Mouse (Mus musculus): ENCODE data around the gene Rnase13. TPM values are rescaled to one million over a fixed set of nuclear protein-coding genes. Genes with fewer than 3 reads are reported as not detected.

The Rnase13 gene
- polyA plus RNA-seq, 1 experiment from 2014 or later, result not detected

Other genes with a start within 250 kb of the Rnase13 start
- gene Gm17079, start 227.3 kb downstream of the Rnase13 start, polyA plus RNA-seq (2015; fragmentation: Nextera tagmentation; extraction: Ambion mirVana), result not detected in 2 replicates
- not detected in 2 replicates for gene Gm5800, start 205.6 kb downstream of the Rnase13 start, polyA plus RNA-seq (2015; fragmentation: Nextera tagmentation; extraction: Ambion mirVana)
- gene Ang4, start 149.2 kb downstream of the Rnase13 start, polyA plus RNA-seq (2015; fragmentation: Nextera tagmentation; extraction: Ambion mirVana), result not detected in 2 replicates
- gene AY358078, start 122.7 kb downstream of the Rnase13 start, polyA plus RNA-seq (2015; fragmentation: Nextera tagmentation; extraction: Ambion mirVana), result not detected in 2 replicates
- not detected in 2 replicates for gene Ear6, start 69.1 kb downstream of the Rnase13 start, polyA plus RNA-seq (2015; fragmentation: Nextera tagmentation; extraction: Ambion mirVana)
- 54.7 and 60.3 TPM in 2 replicates for gene Mettl17, start 37.9 kb downstream of the Rnase13 start, polyA plus RNA-seq (2015; fragmentation: Nextera tagmentation; extraction: Ambion mirVana)
- 0.48 and 0.53 TPM in 2 replicates for gene Slc39a2, start 29.9 kb downstream of the Rnase13 start, polyA plus RNA-seq (2015; fragmentation: Nextera tagmentation; extraction: Ambion mirVana)
- gene Ndrg2, start 8.6 kb downstream of the Rnase13 start, polyA plus RNA-seq (2015; fragmentation: Nextera tagmentation; extraction: Ambion mirVana), result 39.0 and 46.3 TPM in 2 replicates
- gene Tppp2, start 4.3 kb downstream of the Rnase13 start, polyA plus RNA-seq (2015; fragmentation: Nextera tagmentation; extraction: Ambion mirVana), result not detected in 2 replicates
- gene Arhgef40, start 61.9 kb upstream of the Rnase13 start, polyA plus RNA-seq (2015; fragmentation: Nextera tagmentation; extraction: Ambion mirVana), result 86.1 and 105 TPM in 2 replicates
- 0.93 and 1.1 TPM in 2 replicates for gene Tmem253, start 92.9 kb upstream of the Rnase13 start, polyA plus RNA-seq (2015; fragmentation: Nextera tagmentation; extraction: Ambion mirVana)
- 38.5 and 43.8 TPM in 2 replicates for gene Zfp219, start 98.0 kb upstream of the Rnase13 start, polyA plus RNA-seq (2015; fragmentation: Nextera tagmentation; extraction: Ambion mirVana)
- not detected in 2 replicates for gene Olfr221, start 119.7 kb upstream of the Rnase13 start, polyA plus RNA-seq (2015; fragmentation: Nextera tagmentation; extraction: Ambion mirVana)
- 682 and 728 TPM in 2 replicates for gene Hnrnpc, start 181.3 kb upstream of the Rnase13 start, polyA plus RNA-seq (2015; fragmentation: Nextera tagmentation; extraction: Ambion mirVana)
- 79.3 and 81.1 TPM in 2 replicates for gene Rpgrip1, start 187.9 kb upstream of the Rnase13 start, polyA plus RNA-seq (2015; fragmentation: Nextera tagmentation; extraction: Ambion mirVana)

Measured in kidney, embryonic 15.5 days (tissue).